Mouse (Mus musculus) hindbrain, postnatal 0 days (tissue): ENCODE results near the gene Serpinb5. TPM values are rescaled to one million over a fixed set of nuclear protein-coding genes. Genes with fewer than 3 reads are reported as not detected.

Experiments used
- ATAC-seq: fragments of 200-750 bp; cut with Nextera tagmentation; 2 replicates; pipeline ENCODE4 v1.8.0; 2017; ENCODE audit warnings: mild to moderate bottlenecking, moderate TSS enrichment, moderate library complexity
- DNase-seq: peaks from one replicate; pipeline ENCODE4 v3.0.0-alpha.2; 2015; ENCODE audit warnings: low spot score
- H3K27ac ChIP-seq: fragments of 300-500 bp; sonication (generic); 2 replicates; pipeline ENCODE4 v1.5.1; 2014; ENCODE audit warnings: mild to moderate bottlenecking
- H3K27me3 ChIP-seq: fragments of 300-500 bp; sonication (generic); 2 replicates; pipeline ENCODE4 v1.6.1; 2014; ENCODE audit warnings: low read length, mixed read lengths; ENCODE audit not compliant: insufficient read depth
- H3K36me3 ChIP-seq: fragments of 300-500 bp; sonication (generic); 2 replicates; pipeline ENCODE4 v1.6.1; 2014; ENCODE audit warnings: low read length, mixed read lengths; ENCODE audit not compliant: insufficient read depth
- H3K4me1 ChIP-seq: fragments of 300-500 bp; sonication (generic); 2 replicates; pipeline ENCODE4 v1.6.1; 2014; ENCODE audit warnings: antibody characterized with exemption, low read length, mixed read lengths; ENCODE audit not compliant: insufficient read depth
- H3K4me2 ChIP-seq: fragments of 300-500 bp; sonication (generic); 2 replicates; pipeline ENCODE4 v1.6.1; 2014; ENCODE audit warnings: low read depth, mild to moderate bottlenecking, low read length, moderate library complexity, mixed read lengths
- H3K4me3 ChIP-seq: fragments of 300-500 bp; sonication (generic); 2 replicates; pipeline ENCODE4 v1.5.1; 2014; ENCODE audit warnings: low read length
- H3K9ac ChIP-seq: fragments of 300-500 bp; sonication (generic); replicated peaks from 2 replicates; pipeline ENCODE4 v1.6.1; 2014; ENCODE audit warnings: mild to moderate bottlenecking, low read length, moderate library complexity, mixed read lengths
- H3K9me3 ChIP-seq: fragments of 300-500 bp; sonication (generic); 2 replicates; pipeline ENCODE4 v1.6.1; 2016; ENCODE audit warnings: low read length, mixed read lengths
- CTCF ChIP-seq: IDR thresholded peaks from 2 replicates; pipeline ENCODE4 v1.5.1; 2016; ENCODE audit warnings: antibody characterized with exemption, control low read depth, low read depth
- WGBS: fragments of 180-500 bp; shearing (Covaris S2); extraction: QIAGEN DNeasy Blood & Tissue Kit; methylation state at CpG from one replicate; pipeline ENCODE4 v1.1.7; 2014; 5-methylcytosine and 5-hydroxymethylcytosine counted together
- polyA plus RNA-seq: library from polyadenylated mRNA; unstranded; fragments of >200 nt; fragmentation: Nextera tagmentation; extraction: Ambion mirVana; gene quantifications from 2 replicates; pipeline ENCODE4 v1.2.1, GENCODE M21; 2015
- total RNA-seq: library from RNA; depleted of rRNA; stranded (reverse); fragments of >200 nt; gene quantifications from 2 replicates; pipeline ENCODE4 v1.2.3, GENCODE M21; 2014; rRNA removed

Gene Serpinb5
- 0.05 TPM in 1 of 2 replicates, not detected in the other for total RNA-seq
- 0.15 and 0.38 TPM in 2 replicates for polyA plus RNA-seq

DNA sequence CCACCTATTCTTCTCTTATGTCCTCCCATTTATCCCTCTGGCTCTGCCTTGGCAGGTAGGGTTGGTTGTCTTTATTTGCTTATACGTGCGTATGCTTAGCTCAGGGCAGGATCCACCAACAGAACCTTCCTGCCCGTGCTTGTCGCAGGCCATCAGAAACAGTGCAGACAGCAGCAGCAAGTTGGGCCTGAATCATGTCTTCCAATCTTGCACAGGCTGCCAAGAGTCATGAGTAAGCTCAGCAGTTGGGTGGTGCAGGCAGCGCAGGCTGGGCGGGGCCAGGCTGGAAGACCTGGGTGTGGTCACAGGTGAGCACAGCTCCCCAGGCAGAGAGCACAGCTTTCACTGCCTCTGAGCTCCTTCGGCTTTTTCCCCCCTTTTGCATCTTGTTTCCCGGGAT is at the start of gene Serpinb5:
Serpinb5 (plus strand) TSS at position 327 of the 400 bp plus-strand sequence.
- 64% methylated on average over 8 of the region's 8 CpGs for WGBS
- H3K4me2 ChIP-seq, result no peak within 1 kb of the TSS
- no peak within 1 kb of the TSS for H3K27ac ChIP-seq
- H3K4me1 ChIP-seq, result no peaks in the 10 kb centered on the region
- no peak within 1 kb of the TSS for H3K4me3 ChIP-seq
- no peak for DNase-seq
- ATAC-seq, result no peak
- no peaks in the 10 kb centered on the region for H3K9me3 ChIP-seq
- no peaks in the 10 kb centered on the region for H3K36me3 ChIP-seq
- no peak within 1 kb of the TSS for H3K9ac ChIP-seq
- TF ChIP-seq CTCF, result no peak
- H3K27me3 ChIP-seq, result no peaks in the 10 kb centered on the region

GRCm38 (mm10) chr1:106814864-106815263 is 46.1 kb upstream of the Serpinb5 start:
- H3K27ac ChIP-seq, result no peak overlapping the region
- no peak overlapping the region for H3K9ac ChIP-seq
- no peaks in the 10 kb centered on the region for H3K4me1 ChIP-seq
- ATAC-seq (no peak), DNase-seq (no peak)
- H3K4me2 ChIP-seq, result no peak overlapping the region
- WGBS, result 69% methylated on average over 5 of the region's 5 CpGs
- no peak overlapping the region for H3K4me3 ChIP-seq
- H3K27me3 ChIP-seq, result no peaks in the 10 kb centered on the region
- no peaks in the 10 kb centered on the region for H3K9me3 ChIP-seq
- no peak for TF ChIP-seq CTCF
- no peaks in the 10 kb centered on the region for H3K36me3 ChIP-seq

- H3K27ac ChIP-seq, result no peak overlapping the region
- H3K36me3 ChIP-seq, result no peaks in the 10 kb centered on the region
- H3K9me3 ChIP-seq, result no peaks in the 10 kb centered on the region
- no peak overlapping the region for H3K4me3 ChIP-seq
- no peak overlapping the region for H3K9ac ChIP-seq
- WGBS, result 80% methylated on average over 6 of the region's 6 CpGs
- no peak for TF ChIP-seq CTCF
- no peaks in the 10 kb centered on the region for H3K4me1 ChIP-seq
- DNase-seq, result no peak
- H3K4me2 ChIP-seq, result no peak overlapping the region
- no peak for ATAC-seq
- H3K27me3 ChIP-seq, result no peaks in the 10 kb centered on the region
Measured at GRCm38 (mm10) chr1:106815265-106815664, 45.7 kb upstream of the Serpinb5 start.

DNA sequence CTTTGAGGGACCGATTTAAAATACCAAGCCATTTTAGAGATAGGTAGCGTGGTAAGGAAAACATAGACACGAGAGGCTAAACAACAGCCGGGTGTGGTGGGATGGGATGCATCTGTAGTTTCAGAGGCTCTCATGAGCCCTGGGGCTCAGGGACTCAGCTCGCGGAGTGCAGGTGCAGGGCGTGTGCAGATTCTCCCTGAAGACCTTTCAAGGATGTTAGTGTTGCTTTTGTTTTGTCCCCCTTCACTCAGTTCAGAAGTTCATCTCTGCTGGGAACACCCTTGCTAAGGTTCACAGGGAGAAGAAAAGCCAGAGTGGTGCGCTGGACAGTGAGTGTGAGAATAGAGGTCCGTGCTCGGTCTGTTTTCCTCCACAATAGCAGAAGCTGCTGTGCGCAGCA is 44.2 kb upstream of the Serpinb5 start:
- H3K27me3 ChIP-seq, result no peaks in the 10 kb centered on the region
- H3K4me1 ChIP-seq, result no peaks in the 10 kb centered on the region
- 79% methylated on average over 11 of the region's 11 CpGs for WGBS
- ATAC-seq (no peak), DNase-seq (no peak)
- H3K27ac ChIP-seq, result no peak overlapping the region
- no peaks in the 10 kb centered on the region for H3K36me3 ChIP-seq
- H3K4me3 ChIP-seq, result no peak overlapping the region
- H3K9ac ChIP-seq, result no peak overlapping the region
- no peak overlapping the region for H3K4me2 ChIP-seq
- H3K9me3 ChIP-seq, result no peaks in the 10 kb centered on the region
- TF ChIP-seq CTCF, result no peak

- peak; percentile 69 for TF ChIP-seq CTCF
- peak; percentile 78 for DNase-seq
- 19% methylated on average over 4 of the region's 4 CpGs for WGBS
- Histone ChIP-seq H3K4me1 (no peaks in the 10 kb centered on the region), H3K9ac (no peak overlapping the region), H3K27ac (no peak overlapping the region), H3K4me3 (no peak overlapping the region), H3K36me3 (no peaks in the 10 kb centered on the region), H3K9me3 (no peaks in the 10 kb centered on the region), H3K4me2 (no peak overlapping the region), H3K27me3 (no peaks in the 10 kb centered on the region)
- ATAC-seq, result no peak
Measured at GRCm38 (mm10) chr1:106818323-106818722, 42.6 kb upstream of the Serpinb5 start.

- H3K4me2 ChIP-seq, result no peak overlapping the region
- no peaks in the 10 kb centered on the region for H3K36me3 ChIP-seq
- H3K27ac ChIP-seq, result no peak overlapping the region; the same call in 1 of the 2 replicates
- H3K9me3 ChIP-seq, result no peaks in the 10 kb centered on the region
- TF ChIP-seq CTCF, result no peak
- peak; percentile 66 for DNase-seq
- H3K9ac ChIP-seq, result no peak overlapping the region
- ATAC-seq, result 0 out of 2 replicates have a peak, but pooled peaks have one; percentile 49
- 54% methylated on average over 3 of the region's 3 CpGs for whole genome bisulfite sequencing
- no peaks in the 10 kb centered on the region for H3K4me1 ChIP-seq
- H3K27me3 ChIP-seq, result no peaks in the 10 kb centered on the region
- no peak overlapping the region for H3K4me3 ChIP-seq
Measured at GRCm38 (mm10) chr1:106822297-106822696, 38.7 kb upstream of the Serpinb5 start.

DNA sequence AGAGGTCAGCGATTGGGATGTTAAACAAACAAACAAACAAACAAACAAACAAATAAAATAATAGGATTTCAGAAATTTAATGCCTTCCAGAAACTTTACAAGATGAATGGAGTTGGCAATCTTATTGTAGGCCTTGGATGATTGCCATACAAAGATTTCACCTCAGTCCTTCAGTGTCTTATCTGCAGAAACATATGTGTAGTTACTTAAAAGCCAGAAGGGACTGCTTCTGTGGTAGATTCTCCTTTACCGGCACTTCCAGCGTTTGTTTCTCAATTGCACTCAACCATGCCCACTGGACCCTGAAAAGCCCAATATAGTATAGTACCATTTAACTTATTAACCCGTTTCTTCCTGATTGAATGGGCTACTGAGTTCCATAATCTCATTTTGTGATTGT is 32.2 kb upstream of the Serpinb5 start:
- Histone ChIP-seq H3K9me3 (no peaks in the 10 kb centered on the region), H3K36me3 (no peaks in the 10 kb centered on the region), H3K4me2 (no peak overlapping the region), H3K4me1 (no peaks in the 10 kb centered on the region), H3K27ac (no peak overlapping the region), H3K9ac (no peak overlapping the region), H3K4me3 (no peak overlapping the region), H3K27me3 (no peaks in the 10 kb centered on the region)
- DNase-seq (no peak), ATAC-seq (no peak)
- 75% methylated on average over 4 of the region's 4 CpGs for WGBS
- no peak for TF ChIP-seq CTCF
